Mouse (Mus musculus): ENCODE results near the gene Gm3285. TPM values are rescaled to one million over a fixed set of nuclear protein-coding genes. Genes with fewer than 3 reads are reported as not detected.
A peak's percentile ranks its signal among the peaks of the same experiment; 100 is the strongest.

The Gm3285 gene
- not detected in 2 replicates for polyA plus RNA-seq (2016; fragmentation: Nextera tagmentation; extraction: Ambion mirVana)

DNA sequence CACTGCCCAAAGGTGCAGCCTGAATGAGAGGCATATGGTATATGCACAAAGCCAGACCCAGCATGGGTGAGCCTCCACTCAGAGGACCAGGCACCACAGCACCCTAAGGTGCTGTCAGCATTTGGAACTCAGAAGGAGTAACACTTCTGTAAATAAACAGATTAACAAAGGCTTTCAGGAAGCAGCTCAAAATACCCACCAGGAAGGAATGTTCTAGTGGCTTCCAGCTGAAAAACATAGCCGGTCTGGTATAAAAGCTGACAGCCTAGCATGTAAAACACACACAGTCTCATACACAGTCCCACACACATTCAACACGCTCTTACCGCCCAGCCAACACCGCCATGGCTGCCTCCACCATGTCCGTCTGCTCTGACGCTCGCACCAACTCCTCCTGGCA lies at the start of gene Gm3285:
Gm3285 (plus strand) TSS at position 301 of the 400 bp plus-strand sequence.
- Histone ChIP-seq H3K4me1 (replicated peaks) (no peaks in the 10 kb centered on the region), H3K27ac (no peak within 1 kb of the TSS), H3K9me3 (no peaks in the 10 kb centered on the region), H3K36me3 (no peaks in the 10 kb centered on the region), H3K4me3 (replicated peaks) (no peak within 1 kb of the TSS), H3K9ac (replicated peaks) (no peak within 1 kb of the TSS), H3K4me2 (no peak within 1 kb of the TSS), H3K27me3 (no peaks in the 10 kb centered on the region; the same call in 1 of the 2 replicates)
- 48% methylated on average over 7 of the region's 7 CpGs for WGBS
- no peak for ATAC-seq (ENCODE audit: insufficient number of reproducible peaks, insufficient read depth, low FRiP score, low TSS enrichment, low read depth)

DNA sequence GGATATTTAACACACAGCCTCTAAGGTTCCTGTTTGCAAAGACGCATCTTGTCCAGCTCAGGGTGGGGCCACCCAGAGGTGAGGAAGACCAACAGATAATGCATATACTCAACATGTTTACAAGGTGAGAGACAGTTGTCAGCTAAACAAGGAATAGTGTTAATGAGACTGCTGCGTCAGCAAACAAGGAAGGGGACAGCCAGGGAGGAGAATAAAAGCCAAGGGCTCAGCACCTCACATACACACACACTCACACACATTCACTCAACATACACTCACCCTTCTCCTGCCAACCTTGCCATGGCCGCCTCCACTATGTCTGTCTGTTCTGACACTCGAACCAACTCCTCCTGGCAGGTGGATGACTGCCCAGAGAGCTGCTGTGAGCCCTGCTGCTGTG lies 47.4 kb upstream of the Gm3285 start, which contains the start of gene Gm2696:
Gm2696 (plus strand) TSS at position 301 of the 400 bp plus-strand sequence.
- no peaks in the 10 kb centered on the region for H3K36me3 ChIP-seq
- no peak for ATAC-seq (ENCODE audit: insufficient number of reproducible peaks, insufficient read depth, low FRiP score, low TSS enrichment, low read depth)
- H3K9me3 ChIP-seq: peaks cover 5% of the 10 kb centered on the region
- H3K4me3 ChIP-seq (replicated peaks): no peak within 1 kb of the TSS
- no peaks in the 10 kb centered on the region for H3K27me3 ChIP-seq
- H3K4me2 ChIP-seq: no peak within 1 kb of the TSS
- H3K9ac ChIP-seq (replicated peaks): no peak within 1 kb of the TSS
- H3K4me1 ChIP-seq (replicated peaks): 0 out of 2 replicates have a peak, but pooled peaks cover 2% of the 10 kb centered on the region
- H3K27ac ChIP-seq: no peak within 1 kb of the TSS
- WGBS: 50% methylated on average over 4 of the region's 4 CpGs

DNA sequence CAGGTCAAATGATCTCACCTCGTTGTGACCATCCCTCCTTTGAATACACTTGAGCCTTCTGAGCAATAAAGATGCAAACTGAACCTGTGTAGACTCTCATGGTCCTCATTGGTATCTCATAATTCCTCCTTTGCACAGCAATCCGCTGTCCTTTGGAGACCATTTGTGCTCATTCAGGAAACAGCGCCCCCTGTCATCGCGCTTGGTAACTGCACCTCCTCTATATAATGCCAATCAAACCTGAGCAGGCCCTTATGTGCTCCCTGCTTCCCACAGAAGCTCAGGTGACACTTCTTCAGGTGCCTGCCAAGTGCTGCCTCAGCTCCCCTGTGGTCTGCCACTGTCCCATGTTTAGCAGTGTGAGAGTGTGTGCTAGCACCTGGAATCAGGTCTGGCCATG lies 46.3 kb upstream of the Gm3285 start:
- Histone ChIP-seq H3K36me3 (no peaks in the 10 kb centered on the region), H3K4me3 (replicated peaks) (no peak overlapping the region), H3K4me1 (replicated peaks) (0 out of 2 replicates have a peak, but pooled peaks cover 3% of the 10 kb centered on the region), H3K4me2 (no peak overlapping the region), H3K9me3 (no peaks in the 10 kb centered on the region), H3K27me3 (no peaks in the 10 kb centered on the region), H3K27ac (no peak overlapping the region), H3K9ac (replicated peaks) (no peak overlapping the region)
- no peak for ATAC-seq (ENCODE audit: insufficient number of reproducible peaks, insufficient read depth, low FRiP score, low TSS enrichment, low read depth)
- 32% methylated on average over 5 of the region's 5 CpGs for WGBS

DNA sequence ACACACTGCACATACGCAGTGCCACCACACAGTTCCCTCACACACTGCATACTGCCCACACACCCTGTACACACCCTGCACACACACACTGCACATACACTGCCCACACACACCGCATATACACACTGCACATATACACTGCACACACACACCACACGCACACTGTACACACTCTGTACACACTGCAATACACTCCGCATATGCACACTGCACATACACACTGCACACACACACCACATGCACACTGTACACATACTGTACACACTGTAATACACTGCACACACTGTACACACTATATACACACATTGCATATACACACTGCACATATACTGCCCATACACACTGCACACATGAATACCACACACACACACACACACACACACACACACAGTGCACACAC lies 43.3 kb upstream of the Gm3285 start:
- no peak overlapping the region for H3K27ac ChIP-seq
- peaks cover 6% of the 10 kb centered on the region; the same call in 1 of the 2 replicates for H3K9me3 ChIP-seq
- peak; percentile 59 for ATAC-seq (ENCODE audit: insufficient number of reproducible peaks, insufficient read depth, low FRiP score, low TSS enrichment, low read depth)
- no peak overlapping the region for H3K9ac ChIP-seq (replicated peaks)
- 0 out of 2 replicates have a peak, but pooled peaks cover 3% of the 10 kb centered on the region for H3K4me1 ChIP-seq (replicated peaks)
- H3K27me3 ChIP-seq: no peaks in the 10 kb centered on the region
- H3K4me2 ChIP-seq: no peak overlapping the region
- no peaks in the 10 kb centered on the region for H3K36me3 ChIP-seq
- 95% methylated on average over 4 of the region's 4 CpGs for WGBS
- no peak overlapping the region for H3K4me3 ChIP-seq (replicated peaks)

DNA sequence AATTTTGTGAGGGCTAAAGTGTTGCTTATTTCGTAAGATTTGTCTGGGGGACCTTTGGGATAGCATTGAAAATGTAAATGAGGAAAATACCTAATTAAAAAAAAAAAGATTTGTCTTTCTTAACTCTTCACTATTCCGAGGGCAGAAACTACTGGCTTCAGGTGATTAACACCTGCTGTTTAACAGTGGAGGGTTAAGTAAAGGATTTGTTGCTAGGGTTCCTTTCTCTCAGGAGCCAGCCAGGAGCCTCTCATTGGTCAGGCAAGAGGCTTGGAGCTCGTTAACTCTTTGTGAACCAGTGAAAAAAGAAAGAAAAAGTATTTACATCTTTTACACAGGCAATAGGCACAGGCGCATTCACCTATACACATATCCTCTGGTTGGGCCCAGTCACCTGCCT lies 42.6 kb upstream of the Gm3285 start:
- H3K36me3 ChIP-seq: no peaks in the 10 kb centered on the region
- H3K9me3 ChIP-seq: peaks cover 12% of the 10 kb centered on the region
- WGBS: 31% methylated on average over 4 of the region's 4 CpGs
- no peak overlapping the region for H3K4me3 ChIP-seq (replicated peaks)
- H3K9ac ChIP-seq (replicated peaks): no peak overlapping the region
- 0 out of 2 replicates have a peak, but pooled peaks cover 3% of the 10 kb centered on the region for H3K4me1 ChIP-seq (replicated peaks)
- H3K27ac ChIP-seq: no peak overlapping the region
- ATAC-seq (ENCODE audit: insufficient number of reproducible peaks, insufficient read depth, low FRiP score, low TSS enrichment, low read depth): no peak
- no peak overlapping the region for H3K4me2 ChIP-seq
- H3K27me3 ChIP-seq: no peaks in the 10 kb centered on the region

DNA sequence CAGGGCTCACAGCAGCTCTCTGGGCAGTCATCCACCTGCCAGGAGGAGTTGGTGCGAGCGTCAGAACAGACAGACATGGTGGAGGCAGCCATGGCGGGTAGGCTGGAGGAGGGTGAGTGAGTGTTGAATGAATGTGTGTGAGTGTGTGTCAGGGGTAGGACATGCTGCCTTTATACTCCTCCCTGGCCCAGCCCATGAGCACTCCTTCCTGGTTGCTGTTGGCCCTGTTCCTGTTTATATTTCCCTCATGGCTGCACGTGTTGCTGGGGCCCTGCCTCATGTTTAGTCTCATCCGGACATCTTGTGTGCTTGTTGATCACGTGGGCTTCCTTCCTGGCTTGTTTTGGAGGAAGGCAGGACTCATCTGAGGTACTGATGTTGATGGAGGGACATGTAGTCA lies 34.8 kb upstream of the Gm3285 start, which contains the start of gene Krtap10-4:
Krtap10-4 (minus strand) TSS at position 145 of the 400 bp plus-strand sequence.
- no peak within 1 kb of the TSS for H3K4me2 ChIP-seq
- no peak for ATAC-seq (ENCODE audit: insufficient number of reproducible peaks, insufficient read depth, low FRiP score, low TSS enrichment, low read depth)
- H3K27me3 ChIP-seq: no peaks in the 10 kb centered on the region
- H3K9me3 ChIP-seq: peaks cover 12% of the 10 kb centered on the region
- no peak within 1 kb of the TSS for H3K4me3 ChIP-seq (replicated peaks)
- H3K9ac ChIP-seq (replicated peaks): no peak within 1 kb of the TSS
- 67% methylated on average over 6 of the region's 6 CpGs for WGBS
- H3K4me1 ChIP-seq (replicated peaks): 0 out of 2 replicates have a peak, but pooled peaks cover 5% of the 10 kb centered on the region
- no peaks in the 10 kb centered on the region for H3K36me3 ChIP-seq
- H3K27ac ChIP-seq: no peak within 1 kb of the TSS

DNA sequence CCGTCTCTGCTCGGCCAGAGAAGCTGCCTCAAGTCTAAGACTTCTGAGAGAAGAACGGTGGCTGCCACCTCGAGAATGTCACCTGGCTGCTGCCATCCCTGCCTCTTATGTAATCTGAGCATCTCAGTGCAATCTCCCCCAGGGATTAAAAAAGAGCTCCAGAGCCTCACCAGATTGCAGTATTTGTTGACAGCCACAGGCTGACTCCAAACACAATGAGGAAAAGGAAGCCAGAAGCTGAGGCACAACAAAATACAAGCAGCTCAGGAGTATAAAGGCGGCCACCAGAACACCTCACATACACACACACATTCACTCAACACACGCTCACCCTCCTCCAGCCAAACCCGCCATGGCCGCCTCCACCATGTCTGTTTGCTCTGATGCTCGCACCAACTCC lies 26.1 kb upstream of the Gm3285 start, which contains the start of gene Krtap10-10:
Krtap10-10 (plus strand) TSS at position 301 of the 400 bp plus-strand sequence.
- no peaks in the 10 kb centered on the region for H3K4me1 ChIP-seq (replicated peaks)
- WGBS: 80% methylated on average over 8 of the region's 9 CpGs
- H3K9me3 ChIP-seq: 0 out of 2 replicates have a peak, but pooled peaks cover 4% of the 10 kb centered on the region
- H3K9ac ChIP-seq (replicated peaks): no peak within 1 kb of the TSS
- no peak within 1 kb of the TSS for H3K4me2 ChIP-seq
- no peaks in the 10 kb centered on the region for H3K27me3 ChIP-seq
- ATAC-seq (ENCODE audit: insufficient number of reproducible peaks, insufficient read depth, low FRiP score, low TSS enrichment, low read depth): no peak
- H3K36me3 ChIP-seq: no peaks in the 10 kb centered on the region
- H3K4me3 ChIP-seq (replicated peaks): no peak within 1 kb of the TSS
- H3K27ac ChIP-seq: no peak within 1 kb of the TSS

DNA sequence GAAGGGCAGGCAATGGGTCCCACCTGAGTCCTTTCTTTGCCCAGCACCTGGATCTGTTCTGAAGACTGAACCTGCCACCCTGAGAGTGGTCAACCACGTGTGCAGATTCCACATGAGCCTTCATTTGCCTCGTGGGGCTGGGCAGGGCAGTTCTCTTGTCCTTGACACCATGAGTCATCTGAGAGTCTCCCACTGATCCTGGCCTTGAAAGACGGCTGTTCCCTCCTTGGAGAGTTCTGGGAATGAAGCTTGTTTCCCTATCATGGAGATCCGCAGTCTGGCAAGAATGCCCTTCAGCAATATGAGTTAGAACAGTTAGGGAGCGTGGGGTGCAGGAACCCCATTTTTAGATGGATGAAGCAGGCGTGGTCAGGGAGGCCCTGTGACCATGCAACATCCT lies 22.8 kb upstream of the Gm3285 start:
- peaks cover 14% of the 10 kb centered on the region for H3K9me3 ChIP-seq
- no peaks in the 10 kb centered on the region for H3K36me3 ChIP-seq
- no peaks in the 10 kb centered on the region for H3K4me1 ChIP-seq (replicated peaks)
- no peak overlapping the region for H3K9ac ChIP-seq (replicated peaks)
- WGBS: 70% methylated on average over 6 of the region's 6 CpGs
- no peak overlapping the region for H3K4me2 ChIP-seq
- H3K27me3 ChIP-seq: no peaks in the 10 kb centered on the region
- H3K27ac ChIP-seq: no peak overlapping the region
- H3K4me3 ChIP-seq (replicated peaks): no peak overlapping the region
- ATAC-seq (ENCODE audit: insufficient number of reproducible peaks, insufficient read depth, low FRiP score, low TSS enrichment, low read depth): no peak

DNA sequence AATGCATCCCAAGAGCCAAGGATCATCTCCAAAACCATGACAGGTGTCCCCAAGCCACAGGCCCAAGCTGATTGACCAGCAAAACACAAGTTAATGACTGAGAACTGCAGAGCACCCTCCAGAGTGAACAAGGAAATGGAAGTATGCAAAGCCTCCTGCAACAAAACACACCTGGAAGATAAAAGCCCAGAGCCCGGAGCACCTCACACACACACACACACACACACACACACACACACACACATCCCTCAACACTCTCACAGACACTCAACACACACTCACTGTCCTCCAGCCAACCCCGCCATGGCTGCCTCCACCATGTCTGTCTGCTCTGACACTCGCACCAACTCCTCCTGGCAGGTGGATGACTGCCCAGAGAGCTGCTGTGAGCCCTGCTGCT lies 15.3 kb upstream of the Gm3285 start, which contains the start of gene Gm36176:
Gm36176 (plus strand) TSS at position 301 of the 400 bp plus-strand sequence.
- no peaks in the 10 kb centered on the region for H3K4me1 ChIP-seq (replicated peaks)
- H3K4me2 ChIP-seq: no peak within 1 kb of the TSS
- no peak within 1 kb of the TSS for H3K9ac ChIP-seq (replicated peaks)
- H3K36me3 ChIP-seq: no peaks in the 10 kb centered on the region
- H3K4me3 ChIP-seq (replicated peaks): no peak within 1 kb of the TSS
- H3K27me3 ChIP-seq: peaks cover 3% of the 10 kb centered on the region; the same call in 1 of the 2 replicates
- no peak for ATAC-seq (ENCODE audit: insufficient number of reproducible peaks, insufficient read depth, low FRiP score, low TSS enrichment, low read depth)
- peaks cover 23% of the 10 kb centered on the region for H3K9me3 ChIP-seq
- WGBS: 79% methylated on average over 3 of the region's 3 CpGs
- H3K27ac ChIP-seq: no peak within 1 kb of the TSS

DNA sequence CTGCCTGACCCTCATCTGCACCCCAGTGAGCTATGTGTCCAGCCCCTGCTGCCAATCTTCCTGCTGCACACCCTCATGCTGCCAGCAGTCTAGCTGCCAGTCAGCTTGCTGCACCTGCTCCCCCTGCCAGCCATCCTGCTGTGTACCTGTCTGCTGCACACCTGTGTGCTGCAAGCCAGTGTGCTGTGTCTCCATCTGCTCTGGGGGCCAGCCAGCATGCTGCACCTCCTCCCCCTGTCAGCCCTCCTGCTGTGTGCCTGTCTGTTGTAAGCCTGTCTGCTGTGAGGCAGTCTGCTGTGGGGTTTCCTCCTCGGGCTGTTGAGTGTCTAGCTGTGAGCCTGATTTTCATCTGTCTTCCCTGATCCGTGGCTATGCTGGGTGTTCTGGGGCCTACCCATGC lies 14.8 kb upstream of the Gm3285 start:
- no peak overlapping the region for H3K27ac ChIP-seq
- H3K4me2 ChIP-seq: no peak overlapping the region
- 18% methylated on average over 2 of the region's 2 CpGs for WGBS
- no peaks in the 10 kb centered on the region for H3K4me1 ChIP-seq (replicated peaks)
- H3K4me3 ChIP-seq (replicated peaks): no peak overlapping the region
- peaks cover 3% of the 10 kb centered on the region; the same call in 1 of the 2 replicates for H3K27me3 ChIP-seq
- no peaks in the 10 kb centered on the region for H3K36me3 ChIP-seq
- no peak overlapping the region for H3K9ac ChIP-seq (replicated peaks)
- ATAC-seq (ENCODE audit: insufficient number of reproducible peaks, insufficient read depth, low FRiP score, low TSS enrichment, low read depth): no peak
- peaks cover 23% of the 10 kb centered on the region for H3K9me3 ChIP-seq

DNA sequence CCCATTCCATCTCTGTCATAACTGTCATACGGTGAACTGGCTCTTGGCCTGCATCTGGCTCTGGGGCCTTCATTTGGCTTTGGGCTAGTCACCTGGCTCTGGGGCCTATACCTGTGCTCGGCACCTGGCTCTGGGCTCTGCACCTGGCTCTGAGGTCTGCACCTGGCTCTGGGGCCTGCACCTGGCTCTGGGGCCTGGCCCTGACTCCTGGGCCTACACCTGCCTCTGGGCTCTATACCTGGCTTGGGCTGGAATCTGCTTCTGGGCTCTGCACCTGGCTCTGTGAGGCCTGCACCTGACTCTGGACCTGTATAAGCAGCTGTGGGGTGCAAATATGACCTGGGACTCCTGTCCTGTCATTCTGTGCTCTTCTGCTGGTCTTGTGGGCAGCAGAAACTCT lies 14.2 kb upstream of the Gm3285 start:
- no peak overlapping the region for H3K4me3 ChIP-seq (replicated peaks)
- WGBS: 79% methylated on average over 2 of the region's 2 CpGs
- H3K9me3 ChIP-seq: peaks cover 23% of the 10 kb centered on the region
- H3K4me1 ChIP-seq (replicated peaks): no peaks in the 10 kb centered on the region
- H3K9ac ChIP-seq (replicated peaks): no peak overlapping the region
- H3K27me3 ChIP-seq: peaks cover 3% of the 10 kb centered on the region; the same call in 1 of the 2 replicates
- H3K36me3 ChIP-seq: no peaks in the 10 kb centered on the region
- no peak overlapping the region for H3K27ac ChIP-seq
- H3K4me2 ChIP-seq: no peak overlapping the region
- ATAC-seq (ENCODE audit: insufficient number of reproducible peaks, insufficient read depth, low FRiP score, low TSS enrichment, low read depth): no peak

DNA sequence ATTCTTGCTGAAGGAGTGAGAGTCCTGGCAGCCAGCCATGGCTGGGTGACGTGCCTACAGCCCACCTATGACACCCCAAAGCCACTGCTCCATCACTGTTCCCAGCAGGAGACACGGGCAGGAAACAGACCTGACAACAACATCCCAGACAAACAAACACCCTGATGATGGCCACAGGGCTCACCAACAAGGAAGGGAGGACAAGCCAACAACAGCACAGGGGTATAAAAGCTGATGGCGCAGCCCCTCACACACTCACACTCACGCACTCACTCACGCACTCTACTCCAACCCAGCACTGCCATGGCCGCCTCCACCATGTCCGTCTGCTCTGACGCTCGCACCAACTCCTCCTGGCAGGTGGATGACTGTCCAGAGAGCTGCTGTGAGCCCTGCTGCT lies 9.2 kb upstream of the Gm3285 start, which contains the start of gene Gm10318:
Gm10318 (plus strand) TSS at position 301 of the 400 bp plus-strand sequence.
- Histone ChIP-seq H3K4me2 (no peak within 1 kb of the TSS), H3K27ac (no peak within 1 kb of the TSS), H3K4me3 (replicated peaks) (no peak within 1 kb of the TSS), H3K4me1 (replicated peaks) (no peaks in the 10 kb centered on the region), H3K9me3 (peaks cover 6% of the 10 kb centered on the region; the same call in 1 of the 2 replicates), H3K9ac (replicated peaks) (no peak within 1 kb of the TSS), H3K27me3 (peaks cover 3% of the 10 kb centered on the region), H3K36me3 (no peaks in the 10 kb centered on the region)
- ATAC-seq (ENCODE audit: insufficient number of reproducible peaks, insufficient read depth, low FRiP score, low TSS enrichment, low read depth): no peak
- WGBS: 74% methylated on average over 9 of the region's 9 CpGs
